Mouse (Mus musculus): ENCODE results near the gene Coq8b. TPM values are rescaled to one million over a fixed set of nuclear protein-coding genes. Genes with fewer than 3 reads are reported as not detected.
"Not testable (repeated sequence)": the region's sequence is repeated elsewhere in the genome, so short reads cannot be mapped to it uniquely, and the experiment has no call there.

Coq8b gene
- total RNA-seq, 4 experiments from 2014 or later = 38.9 to 48.4 (median 42.6) TPM

DNA sequence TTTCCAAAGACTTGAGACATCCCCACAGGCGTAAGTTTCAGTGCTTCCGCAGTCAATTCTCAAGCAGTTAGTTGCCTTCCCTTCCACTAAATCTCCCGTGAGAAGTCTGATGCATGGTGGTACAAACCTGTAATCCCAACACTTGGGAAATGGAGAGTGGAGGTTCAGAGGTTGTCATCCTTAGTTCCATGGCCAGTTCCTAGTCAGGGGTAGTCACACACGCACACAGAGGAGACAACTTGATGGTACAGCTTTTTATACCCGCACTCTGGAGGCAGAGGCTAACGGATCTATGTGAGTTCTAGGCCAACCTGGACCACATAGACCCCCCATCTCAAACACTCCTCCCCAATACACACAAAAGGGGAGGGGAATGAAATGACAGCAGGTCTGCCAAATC is 4.0 kb upstream of the Coq8b start:
- DNase-seq (ENCODE audit: low spot score in 2 of 2) = no peak

GRCm38 (mm10) chr7:27230781-27231180 is 2.0 kb upstream of the Coq8b start:
- DNase-seq (ENCODE audit: low spot score in 2 of 2) = no peak

- DNase-seq (ENCODE audit: low spot score in 2 of 2) = peak; percentile 74 to 84
These were observed 1.0 kb upstream of the Coq8b start for GRCm38 (mm10) chr7:27231693-27232331.

- DNase-seq (ENCODE audit: low spot score in 2 of 2) = no peak
These were observed 477 bp downstream of the Coq8b start for GRCm38 (mm10) chr7:27233300-27233699.

DNA sequence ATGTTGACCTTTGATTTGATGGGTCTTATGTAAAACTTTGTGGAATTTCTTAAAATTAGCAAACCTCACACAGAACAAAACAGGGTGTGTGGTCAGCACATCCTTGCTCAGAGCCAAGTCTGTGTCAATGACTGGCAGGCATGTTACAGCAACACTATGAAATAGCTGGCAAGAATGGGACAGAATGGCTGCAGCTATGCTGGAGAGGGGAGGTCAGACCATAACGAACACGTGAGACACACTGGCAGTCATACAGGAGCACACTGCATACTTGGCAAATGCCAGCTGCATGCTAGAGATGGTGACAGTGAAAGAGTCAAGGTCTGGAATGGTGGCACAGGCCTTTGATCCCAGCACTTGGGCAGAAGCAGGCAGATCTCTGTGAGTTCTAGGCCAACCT is 2.9 kb downstream of the Coq8b start:
- DNase-seq (ENCODE audit: low spot score in 2 of 2) = no peak

GRCm38 (mm10) chr7:27237527-27237926 is 4.7 kb downstream of the Coq8b start:
- no peak for DNase-seq (ENCODE audit: low spot score in 2 of 2)

DNA sequence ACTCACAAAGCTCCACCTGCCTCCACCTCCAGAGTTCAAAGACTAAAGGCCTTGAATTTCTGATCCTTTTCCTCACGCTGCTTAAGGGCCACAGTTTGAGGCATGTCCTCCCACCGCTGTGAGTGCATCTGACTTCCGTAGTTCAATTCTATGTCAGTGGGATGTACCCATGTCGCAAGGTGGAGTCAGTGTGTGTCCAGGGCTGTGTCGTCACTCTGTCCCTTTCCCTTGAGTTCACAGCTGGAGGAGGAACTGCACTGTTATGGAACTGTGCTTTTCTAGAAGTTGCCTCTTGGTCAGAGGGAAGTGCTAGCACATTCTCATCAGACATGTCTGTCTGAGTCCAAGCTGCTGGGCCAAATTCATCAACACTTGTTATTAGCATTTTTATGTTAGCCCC is 5.7 kb downstream of the Coq8b start:
- no peak for DNase-seq (ENCODE audit: low spot score in 2 of 2)

GRCm38 (mm10) chr7:27243211-27243610 is 10.4 kb downstream of the Coq8b start:
- DNase-seq (ENCODE audit: low spot score in 2 of 2) = no peak

GRCm38 (mm10) chr7:27244088-27244487 is 11.3 kb downstream of the Coq8b start:
- not testable (repeated sequence) for DNase-seq (ENCODE audit: low spot score in 2 of 2)

DNA sequence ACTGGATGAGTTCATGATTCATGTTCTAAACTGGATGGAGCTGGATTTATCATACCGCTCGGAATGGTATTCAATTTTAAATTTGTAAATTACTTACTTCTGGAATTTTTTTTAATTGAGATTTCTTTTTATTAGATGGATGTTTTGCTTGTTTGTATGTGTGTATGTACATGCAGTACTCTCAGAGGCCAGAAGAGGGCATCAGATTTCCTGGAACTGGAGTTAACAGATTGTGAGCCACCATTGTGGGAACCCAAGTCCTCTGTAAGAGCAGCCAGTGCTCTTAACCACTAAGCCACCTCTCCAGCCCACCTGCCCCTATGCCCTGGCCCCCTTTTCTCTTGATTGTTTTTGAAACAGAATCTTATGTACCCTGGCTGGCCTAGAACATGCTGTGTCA is 16.3 kb downstream of the Coq8b start:
- no peak for DNase-seq (ENCODE audit: low spot score in 2 of 2)

DNA sequence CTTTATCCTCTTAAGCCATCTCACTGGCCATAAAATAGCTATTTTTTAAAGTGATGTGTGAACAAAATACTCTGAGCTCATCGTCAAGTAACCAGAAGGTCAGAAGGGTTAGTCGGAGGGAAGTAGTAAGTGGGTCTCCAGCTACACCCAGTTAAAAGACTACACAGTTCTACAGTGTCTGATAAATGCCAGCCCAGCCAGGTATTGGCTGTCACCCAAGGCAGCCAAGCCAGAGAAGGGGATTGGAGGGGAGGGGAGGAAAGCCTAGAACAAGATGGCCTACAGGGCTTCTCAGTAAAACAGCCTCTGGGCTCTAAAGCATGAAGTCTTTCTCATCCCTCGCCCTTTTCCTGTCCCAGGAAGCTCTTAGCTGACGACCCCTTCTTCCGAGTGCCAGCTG is 17.1 kb downstream of the Coq8b start:
- no peak for DNase-seq (ENCODE audit: low spot score in 2 of 2)

DNA sequence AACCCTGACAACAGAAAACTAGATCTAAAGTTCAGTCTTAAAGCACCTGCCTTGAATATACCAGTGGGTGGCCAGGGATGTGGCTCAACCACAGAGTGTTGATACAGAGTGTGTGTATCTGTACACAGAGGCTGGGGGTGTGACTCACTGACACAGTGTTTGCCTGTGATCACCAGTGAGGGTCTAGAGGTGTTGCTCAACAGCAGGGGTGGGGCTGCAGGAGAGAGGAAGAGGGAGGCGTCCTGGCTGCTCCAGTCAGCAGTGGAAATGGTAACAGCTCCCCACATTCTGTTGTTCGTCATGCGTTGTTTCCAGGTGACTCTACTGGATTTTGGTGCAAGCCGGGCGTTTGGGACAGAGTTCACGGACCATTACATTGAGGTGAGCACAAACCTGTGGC is 19.1 kb downstream of the Coq8b start:
- no peak for DNase-seq (ENCODE audit: low spot score in 2 of 2)

DNA sequence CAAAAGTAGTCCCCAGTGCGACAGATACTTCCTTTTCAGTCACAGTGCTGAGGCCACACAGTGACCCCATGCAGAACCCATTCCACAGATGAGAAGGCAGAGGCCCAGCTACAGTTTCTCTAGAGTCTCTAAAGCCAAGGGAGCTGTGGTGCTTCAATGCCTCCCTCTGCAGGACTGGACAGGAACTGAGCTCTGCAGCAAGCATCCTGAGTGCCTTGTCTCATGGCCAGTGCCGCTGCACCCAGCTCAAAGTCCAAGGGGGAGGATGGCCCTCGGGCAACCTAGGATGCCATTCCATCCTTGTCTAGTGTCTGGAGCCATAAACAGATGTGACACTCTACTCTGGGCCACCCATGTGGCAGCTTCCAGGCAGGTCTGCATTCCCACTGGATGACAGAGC is 22.9 kb downstream of the Coq8b start:
- no peak for DNase-seq (ENCODE audit: low spot score in 2 of 2)

DNA sequence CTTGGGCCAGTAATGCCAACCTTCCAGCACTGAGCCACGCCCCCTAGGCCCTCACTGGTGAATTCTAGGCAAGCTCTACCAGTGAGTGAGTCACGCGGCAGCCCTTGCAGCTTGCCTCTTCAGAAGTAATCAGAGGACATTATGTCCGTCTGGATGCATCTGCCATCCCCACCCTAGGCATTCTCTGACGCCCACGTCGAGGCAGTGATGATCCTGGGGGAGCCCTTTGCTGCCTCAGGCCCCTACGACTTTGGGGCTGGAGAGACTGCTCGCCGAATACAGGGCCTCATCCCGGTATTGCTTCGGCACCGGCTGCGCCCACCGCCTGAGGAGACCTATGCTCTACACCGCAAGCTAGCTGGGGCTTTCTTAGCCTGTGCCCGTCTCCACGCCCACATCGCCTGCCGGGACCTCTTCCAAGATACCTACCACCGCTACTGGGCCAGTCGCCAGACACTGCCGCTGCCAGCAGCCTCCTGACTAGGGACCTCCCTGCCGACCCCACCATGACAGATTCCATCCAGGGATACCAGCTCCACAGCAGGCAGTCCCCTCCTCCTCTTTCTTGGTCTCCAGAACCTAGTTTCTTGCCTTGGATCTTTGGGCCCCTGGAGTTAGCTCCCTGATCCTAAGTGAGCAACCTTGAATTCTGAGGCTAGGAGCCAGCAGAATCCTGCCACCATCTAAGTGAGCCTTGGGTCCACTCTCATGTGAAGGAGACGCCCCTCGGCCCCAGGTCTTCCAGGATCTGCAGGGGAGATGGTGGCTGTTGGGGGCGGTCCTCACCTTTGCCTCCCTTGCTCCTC is 24.4 kb downstream of the Coq8b start:
- peak; percentile 72 to 76 for DNase-seq (ENCODE audit: low spot score in 2 of 2)

DNA sequence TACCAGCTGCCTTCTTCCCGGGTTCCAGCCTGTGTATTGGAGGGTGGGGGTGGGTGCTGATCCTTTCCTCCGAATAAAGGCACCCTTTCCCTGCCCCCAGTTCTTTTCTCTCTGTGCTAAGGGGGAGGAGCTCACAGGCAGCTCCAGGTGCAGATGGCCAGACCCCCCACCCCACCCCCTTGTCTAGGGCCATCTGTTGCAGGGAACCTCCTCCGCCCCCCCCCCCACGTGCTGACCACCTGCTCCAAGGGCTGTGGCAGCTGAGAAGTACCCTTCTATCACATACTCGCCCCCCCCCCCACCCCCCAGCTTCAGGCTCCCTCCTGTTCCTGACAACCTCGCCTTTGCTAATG is 25.0 kb downstream of the Coq8b start:
- DNase-seq (ENCODE audit: low spot score in 2 of 2) = no peak

DNA sequence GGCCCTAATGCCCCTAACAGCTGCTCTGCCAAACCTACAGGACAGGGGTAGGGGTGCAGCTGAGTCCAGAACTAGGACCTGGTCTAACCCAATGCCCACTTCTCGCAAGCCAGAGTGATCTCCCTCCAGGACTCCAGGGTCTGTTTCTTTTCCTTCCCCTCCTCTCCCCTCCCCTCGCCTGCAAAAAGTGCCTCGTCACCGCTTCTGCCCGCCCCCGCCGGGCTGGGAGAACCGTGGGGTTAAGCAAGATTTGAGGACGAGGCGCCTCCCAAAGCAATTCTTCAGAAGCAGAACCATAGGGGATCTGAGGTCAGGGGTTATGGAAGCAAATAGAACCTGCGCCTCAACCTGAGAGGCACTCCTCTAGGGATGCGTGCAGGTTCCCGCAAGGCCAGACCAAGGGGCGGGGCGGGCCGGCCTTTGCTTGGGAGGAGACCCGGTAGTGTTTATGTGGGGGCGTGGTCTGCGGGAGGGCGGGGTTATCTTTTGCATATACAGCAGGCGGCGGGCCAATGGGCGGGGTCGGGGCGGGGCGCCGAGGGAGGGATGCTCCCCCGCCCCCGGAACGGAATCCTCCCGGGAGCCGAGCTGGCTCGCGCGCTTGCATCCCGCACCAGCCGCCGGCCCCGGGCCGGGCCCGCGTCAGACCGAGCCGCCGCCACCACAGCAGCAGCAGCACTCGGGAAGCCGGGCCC is 25.5 kb downstream of the Coq8b start, which contains the start of gene Numbl:
Numbl (plus strand) TSS at position 229 of the 695 bp plus-strand sequence.
- peak; percentile 88 to 89 for DNase-seq (ENCODE audit: low spot score in 2 of 2)

DNA sequence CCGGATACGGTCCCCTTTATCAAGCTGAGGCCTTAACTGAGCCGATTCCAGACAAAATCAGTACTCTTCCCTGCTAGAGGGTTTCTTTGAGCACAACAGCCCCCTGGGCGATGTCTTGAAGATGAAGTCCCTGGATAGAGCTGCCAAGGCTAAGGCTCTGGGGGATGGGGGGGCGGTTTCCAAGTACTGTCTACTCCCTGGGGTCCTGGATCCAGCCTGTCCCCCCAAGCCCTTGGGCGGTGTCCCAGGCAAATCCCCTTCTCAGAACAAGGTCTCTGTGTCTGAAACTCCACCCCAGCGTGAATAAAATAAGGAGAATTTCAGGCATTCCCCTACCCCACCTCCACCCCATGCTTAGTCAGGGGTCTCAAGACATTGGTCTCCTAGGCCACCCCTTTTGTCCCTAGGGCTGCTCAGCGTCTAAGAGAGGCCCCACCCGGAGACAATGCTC is 26.5 kb downstream of the Coq8b start:
- DNase-seq (ENCODE audit: low spot score in 2 of 2) = no peak

DNA sequence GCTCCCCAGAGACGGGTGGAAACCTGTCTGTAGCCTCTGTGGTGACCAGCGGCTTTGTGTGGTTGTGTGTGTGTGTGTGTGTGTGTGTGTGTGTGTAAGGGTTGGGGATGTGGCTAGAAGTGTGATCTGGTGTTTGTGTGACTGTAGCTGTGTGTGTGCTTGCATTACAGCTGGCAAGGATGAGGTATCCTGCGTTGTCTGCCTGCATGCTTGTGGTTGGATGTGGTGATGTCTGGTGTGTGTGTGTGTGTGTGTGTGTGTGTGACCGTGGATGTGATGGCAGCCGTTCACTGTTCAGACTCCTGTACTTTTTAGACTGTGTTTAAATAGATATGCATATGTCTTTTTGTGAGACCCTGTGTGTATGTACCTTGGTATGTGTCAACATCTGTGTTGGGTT is 26.9 kb downstream of the Coq8b start:
- no peak for DNase-seq (ENCODE audit: low spot score in 2 of 2)

- peak in 1 of 2 experiments; percentile 67 for DNase-seq (ENCODE audit: low spot score in 2 of 2)
These were observed 28.0 kb downstream of the Coq8b start for GRCm38 (mm10) chr7:27260856-27261255.

DNA sequence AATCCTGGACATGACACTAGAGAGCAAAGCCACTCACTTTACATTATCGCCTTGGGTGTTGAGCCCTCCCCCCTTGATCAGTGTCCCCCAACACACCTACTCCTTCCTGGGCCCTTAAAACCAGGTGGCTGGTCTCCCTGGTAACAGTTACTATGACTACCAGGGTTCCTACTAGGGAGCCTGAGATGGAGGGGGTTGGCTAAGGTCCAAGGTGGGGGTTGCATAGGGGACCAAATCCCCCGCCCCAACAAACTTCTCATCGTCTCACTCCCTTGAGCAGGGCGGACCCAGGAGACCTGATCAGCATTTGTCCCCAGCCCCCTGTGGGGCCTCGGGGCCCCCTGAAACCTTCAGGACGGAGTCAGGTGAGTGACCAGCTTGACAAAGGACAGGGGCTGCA is 29.1 kb downstream of the Coq8b start:
- DNase-seq (ENCODE audit: low spot score in 2 of 2) = no peak

DNA sequence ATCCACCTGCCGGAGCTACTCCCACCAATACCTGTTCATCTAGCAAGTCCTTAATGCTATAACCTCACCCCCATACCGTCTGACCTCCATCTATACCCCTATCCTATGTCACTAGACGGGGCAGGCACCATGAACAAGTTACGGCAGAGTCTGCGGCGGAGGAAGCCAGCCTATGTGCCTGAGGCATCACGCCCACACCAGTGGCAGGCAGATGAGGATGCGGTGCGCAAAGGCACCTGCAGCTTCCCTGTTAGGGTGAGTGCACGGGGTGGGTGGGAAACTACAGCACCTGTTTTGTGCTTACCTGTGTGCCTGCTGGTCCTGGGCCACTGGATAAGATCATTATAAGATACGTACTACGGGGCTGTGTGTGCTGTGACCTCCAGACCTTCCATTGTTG is 31.9 kb downstream of the Coq8b start:
- DNase-seq (ENCODE audit: low spot score in 2 of 2) = no peak

DNA sequence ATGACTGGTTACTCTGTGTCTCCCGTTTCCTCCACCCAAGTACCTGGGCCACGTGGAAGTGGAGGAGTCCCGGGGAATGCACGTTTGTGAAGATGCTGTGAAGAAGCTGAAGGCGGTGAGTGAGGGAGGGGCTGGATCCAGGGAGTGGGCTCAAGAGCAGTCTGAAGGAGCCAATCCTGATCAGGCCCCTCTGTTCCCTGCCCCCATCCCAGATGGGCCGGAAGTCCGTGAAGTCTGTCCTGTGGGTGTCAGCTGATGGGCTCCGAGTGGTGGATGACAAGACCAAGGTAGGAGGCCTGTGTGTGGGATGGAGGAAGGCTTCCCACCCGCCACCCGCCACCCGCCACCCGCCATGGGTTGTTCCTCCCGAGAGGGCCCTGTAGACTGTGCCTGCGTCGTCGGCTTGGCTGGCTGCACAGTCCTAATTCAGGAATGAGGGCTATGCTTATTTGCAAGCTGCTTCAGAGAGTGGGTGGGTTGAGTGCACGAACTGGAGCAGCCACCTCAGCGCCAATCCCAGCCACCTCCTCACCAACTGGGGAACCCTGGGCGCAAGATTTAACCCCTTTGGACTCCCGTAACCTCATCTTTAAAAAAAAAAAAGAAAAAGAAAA is 33.8 kb downstream of the Coq8b start:
- peak; percentile 80 to 87 for DNase-seq (ENCODE audit: low spot score in 2 of 2)
